Mouse (Mus musculus) testis, adult 10 weeks (tissue): ENCODE results near the gene Btg4. TPM values are rescaled to one million over a fixed set of nuclear protein-coding genes. Genes with fewer than 3 reads are reported as not detected.

Source experiments
- polyA plus RNA-seq: library from polyadenylated mRNA; stranded (reverse); fragments of 350-450 nt; fragmentation: Illumina TruSeq; extraction: RNeasy Lipid Tissue Mini Kit (QIAGEN cat#74804); gene quantifications from one replicate; pipeline ENCODE4 v1.2.3, GENCODE M21; 2014; ENCODE audit warnings: low read depth, low replicate concordance

Gene Btg4
- 50.0 TPM for polyA plus RNA-seq

DNA sequence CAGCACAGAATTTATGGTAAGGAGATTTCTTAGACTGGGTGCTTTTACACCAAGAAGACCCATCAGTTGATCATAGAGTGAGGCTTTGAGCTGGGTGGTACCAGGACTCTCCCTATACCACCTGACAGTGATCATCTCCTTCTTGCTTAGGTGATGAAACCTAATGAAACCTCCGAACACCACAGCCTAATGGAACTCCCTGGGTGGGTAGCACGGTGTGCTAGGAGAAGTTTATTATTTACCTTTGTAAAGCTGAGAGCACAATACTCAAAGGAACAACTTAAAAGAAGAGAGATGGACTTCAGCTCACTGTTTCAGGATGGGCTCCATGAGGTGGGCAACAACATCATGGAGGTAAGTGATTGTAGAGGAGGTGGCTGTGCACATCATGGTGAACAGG, at the start of gene Btg4:
TSS of gene Btg4 (plus strand) at position 301 of the 400 bp plus-strand sequence.

DNA sequence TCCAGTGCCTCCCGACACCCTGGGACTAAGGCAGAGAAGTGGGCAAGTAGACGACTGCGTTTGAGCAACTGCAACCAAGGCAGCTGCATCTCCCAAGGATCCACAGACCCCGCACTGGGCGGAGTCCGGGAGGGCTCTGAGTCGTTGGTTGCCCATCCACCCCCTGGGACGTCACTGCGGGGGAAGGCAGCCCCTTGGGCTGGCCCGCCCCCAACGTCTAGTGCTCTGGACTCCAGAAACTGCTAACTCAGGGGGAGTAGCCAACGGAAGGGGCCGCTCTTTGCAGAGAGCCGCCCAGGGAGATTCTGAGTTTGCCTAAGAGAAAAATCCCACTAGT, 16.2 kb downstream of the Btg4 start, which contains the start of gene Layn:
TSS of gene Layn (minus strand) at position 116 of the 337 bp plus-strand sequence.

DNA sequence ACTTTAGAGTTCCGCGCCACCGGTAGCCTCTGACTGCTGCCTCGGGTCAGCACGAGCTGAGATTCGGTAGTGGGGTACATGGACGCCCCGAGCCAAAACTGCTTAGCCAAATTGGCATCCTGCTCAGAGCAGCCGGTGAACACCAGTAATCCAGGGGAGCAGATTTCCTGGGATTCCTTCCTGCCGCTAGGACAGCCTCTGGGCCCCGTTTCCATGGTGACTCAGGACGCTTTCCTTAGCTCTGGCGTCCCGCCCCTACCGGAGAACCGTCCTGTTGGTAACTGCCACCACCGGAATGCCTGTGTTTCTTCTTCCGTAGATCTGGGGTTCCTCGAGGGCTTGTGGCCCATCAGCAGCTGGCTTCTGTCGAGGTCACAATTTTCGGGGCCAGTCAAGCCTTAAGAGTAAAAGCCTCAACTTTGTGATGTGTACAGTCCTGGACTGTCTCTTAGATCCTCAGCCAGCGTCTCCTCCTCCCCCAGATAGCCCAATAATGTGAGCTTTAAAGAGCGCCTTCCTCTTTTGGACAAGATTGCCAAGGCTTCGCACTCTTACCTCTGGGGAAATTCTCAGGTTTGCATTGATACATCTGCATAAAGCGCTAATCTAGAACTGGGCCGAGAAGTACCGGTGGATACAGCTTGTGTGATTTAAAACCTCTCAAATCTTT, 41.2 kb downstream of the Btg4 start, which contains the start of gene 4833427G06Rik:
TSS of gene 4833427G06Rik (minus strand) at position 323 of the 670 bp plus-strand sequence.

DNA sequence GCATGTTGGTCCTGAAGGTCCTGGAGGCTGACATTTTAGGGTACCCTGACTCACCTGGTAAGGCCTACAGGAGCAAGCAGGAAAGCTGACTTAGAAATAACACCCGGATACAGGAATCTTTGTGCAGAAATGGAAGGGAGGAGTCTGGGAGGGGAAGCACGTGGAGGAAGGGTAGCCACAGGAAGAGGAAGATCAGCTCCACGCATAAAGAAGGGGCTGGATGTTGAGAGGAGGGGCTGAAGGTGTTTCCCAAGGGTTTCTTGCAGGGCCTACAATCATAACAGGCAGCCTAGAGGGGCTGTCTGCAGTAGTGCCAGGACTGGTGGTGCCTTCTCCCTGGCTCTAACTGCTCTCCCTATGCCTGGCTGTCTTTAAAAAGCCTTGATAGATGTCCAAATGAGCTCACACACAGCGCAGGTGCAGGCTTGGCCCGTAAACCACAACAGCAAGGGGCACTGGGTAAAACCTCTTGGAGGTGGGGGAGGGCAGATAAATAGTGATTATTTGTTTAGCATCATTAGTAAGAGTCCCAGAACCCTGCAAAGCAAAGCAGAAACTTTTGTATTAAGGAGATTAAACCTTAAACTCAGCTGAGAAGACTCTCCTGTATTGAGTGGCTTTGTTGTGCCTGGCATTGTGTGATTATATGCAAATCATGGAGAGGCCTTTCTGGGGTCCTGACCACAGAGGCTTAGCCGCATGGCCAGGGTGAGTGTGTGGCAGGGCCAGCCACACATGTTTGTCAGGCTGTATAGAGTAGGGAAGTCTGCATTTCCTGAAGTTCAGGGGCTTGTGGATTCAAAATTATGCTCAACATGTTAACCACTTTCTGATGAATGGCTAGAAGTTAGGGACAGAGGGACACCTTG, 104.8 kb downstream of the Btg4 start, which contains the start of gene Gm32742:
TSS of gene Gm32742 (minus strand) at position 206 of the 869 bp plus-strand sequence.

Other genes with a start within 250 kb of the Btg4 start
- gene Ppp2r1b, start 215.6 kb upstream of the Btg4 start, polyA plus RNA-seq: 126 TPM
- 28.5 TPM for gene Sik2, start 51.8 kb upstream of the Btg4 start, polyA plus RNA-seq
- 0.94 TPM for gene Layn, start 16.2 kb downstream of the Btg4 start, polyA plus RNA-seq
- gene 4833427G06Rik, start 41.2 kb downstream of the Btg4 start, polyA plus RNA-seq: 206 TPM
- not detected for gene Gm32742, start 104.6 kb downstream of the Btg4 start, polyA plus RNA-seq
- 0.76 TPM for gene Pou2af1, start 152.8 kb downstream of the Btg4 start, polyA plus RNA-seq
- 4.6 TPM for gene Colca2, start 217.7 kb downstream of the Btg4 start, polyA plus RNA-seq